Mouse (Mus musculus): ENCODE results near the gene Zfp1. TPM values are rescaled to one million over a fixed set of nuclear protein-coding genes. Genes with fewer than 3 reads are reported as not detected.

Gene Zfp1
- polyA plus RNA-seq, 1 experiment from 2014 or later = 24.4 TPM

- 76% methylated on average over 11 of the region's 11 CpGs for WGBS
- ATAC-seq (ENCODE audit: insufficient number of reproducible peaks, low FRiP score, low TSS enrichment, low read depth) = no peak
Observed at GRCm38 (mm10) chr8:111681153-111681552, 38.0 kb downstream of the Zfp1 start.

GRCm38 (mm10) chr8:111682521-111682920, 39.3 kb downstream of the Zfp1 start:
- H3K27me3 ChIP-seq = no peaks in the 10 kb centered on the region
- no peak overlapping the region for H3K9ac ChIP-seq
- no peak overlapping the region for H3K4me3 ChIP-seq
- no peak for ATAC-seq (ENCODE audit: insufficient number of reproducible peaks, low FRiP score, low TSS enrichment, low read depth)
- WGBS = 31% methylated on average over 9 of the region's 9 CpGs
- H3K4me1 ChIP-seq = no peaks in the 10 kb centered on the region
- no peak overlapping the region for H3K27ac ChIP-seq
- H3K36me3 ChIP-seq = no peaks in the 10 kb centered on the region
- no peaks in the 10 kb centered on the region for H3K9me3 ChIP-seq
- no peak overlapping the region for H3K4me2 ChIP-seq

More at GRCm38 (mm10) chr8:111681153-111681552, 38.0 kb downstream of the Zfp1 start:
- Histone ChIP-seq H3K27ac (no peak overlapping the region), H3K27me3 (no peaks in the 10 kb centered on the region), H3K4me1 (no peaks in the 10 kb centered on the region), H3K9me3 (no peaks in the 10 kb centered on the region), H3K9ac (no peak overlapping the region), H3K4me3 (no peak overlapping the region), H3K4me2 (no peak overlapping the region), H3K36me3 (no peaks in the 10 kb centered on the region)

DNA sequence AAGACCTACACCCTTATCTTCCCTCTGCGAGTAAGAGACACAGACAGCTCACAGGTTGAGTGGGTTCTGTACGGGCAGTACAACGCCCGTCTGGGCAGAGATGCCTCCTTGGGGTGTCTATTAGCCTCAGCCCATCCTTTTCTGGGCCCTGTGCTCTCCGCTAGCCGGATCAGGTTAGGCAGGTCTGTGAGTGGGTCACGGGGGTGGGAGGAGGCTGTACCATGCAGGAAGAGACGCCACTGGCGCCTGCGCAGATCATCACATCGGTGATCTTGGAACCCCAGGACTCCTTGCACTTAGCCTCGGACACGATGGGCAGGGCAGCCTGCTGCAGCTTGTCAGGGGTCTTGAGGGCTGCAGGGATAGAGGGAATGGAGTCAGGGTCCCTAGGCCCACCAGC, 43.7 kb downstream of the Zfp1 start:
- ATAC-seq (ENCODE audit: insufficient number of reproducible peaks, low FRiP score, low TSS enrichment, low read depth) = no peak
- Histone ChIP-seq H3K27me3 (no peaks in the 10 kb centered on the region), H3K9me3 (no peaks in the 10 kb centered on the region), H3K4me3 (no peak overlapping the region), H3K9ac (no peak overlapping the region), H3K36me3 (no peaks in the 10 kb centered on the region), H3K4me1 (no peaks in the 10 kb centered on the region), H3K27ac (no peak overlapping the region), H3K4me2 (no peak overlapping the region)
- 81% methylated on average over 13 of the region's 13 CpGs for WGBS

- H3K36me3 ChIP-seq = no peaks in the 10 kb centered on the region
- no peaks in the 10 kb centered on the region for H3K4me1 ChIP-seq
- no peak within 1 kb of the TSS for H3K9ac ChIP-seq
- ATAC-seq (ENCODE audit: insufficient number of reproducible peaks, low FRiP score, low TSS enrichment, low read depth) = no peak
- H3K9me3 ChIP-seq = no peaks in the 10 kb centered on the region
- H3K27ac ChIP-seq = no peak within 1 kb of the TSS
- H3K27me3 ChIP-seq = no peaks in the 10 kb centered on the region
- no peak within 1 kb of the TSS for H3K4me2 ChIP-seq
- WGBS = 74% methylated on average over 2 of the region's 2 CpGs
- H3K4me3 ChIP-seq = no peak within 1 kb of the TSS
Observed at GRCm38 (mm10) chr8:111690960-111691445, 47.8 kb downstream of the Zfp1 start, which contains the start of gene Ctrb1. Ctrb1 (minus strand) TSS chr8:111691010.

GRCm38 (mm10) chr8:111693261-111693741, 50.1 kb downstream of the Zfp1 start:
- H3K4me2 ChIP-seq = no peak overlapping the region
- no peak overlapping the region for H3K9ac ChIP-seq
- peak; percentile 62; the same call in 1 of the 2 replicates for ATAC-seq (ENCODE audit: insufficient number of reproducible peaks, low FRiP score, low TSS enrichment, low read depth)
- H3K4me3 ChIP-seq = no peak overlapping the region
- H3K27ac ChIP-seq = no peak overlapping the region
- H3K27me3 ChIP-seq = no peaks in the 10 kb centered on the region
- WGBS = 35% methylated on average over 6 of the region's 6 CpGs
- no peaks in the 10 kb centered on the region for H3K36me3 ChIP-seq
- no peaks in the 10 kb centered on the region for H3K9me3 ChIP-seq
- H3K4me1 ChIP-seq = no peaks in the 10 kb centered on the region

DNA sequence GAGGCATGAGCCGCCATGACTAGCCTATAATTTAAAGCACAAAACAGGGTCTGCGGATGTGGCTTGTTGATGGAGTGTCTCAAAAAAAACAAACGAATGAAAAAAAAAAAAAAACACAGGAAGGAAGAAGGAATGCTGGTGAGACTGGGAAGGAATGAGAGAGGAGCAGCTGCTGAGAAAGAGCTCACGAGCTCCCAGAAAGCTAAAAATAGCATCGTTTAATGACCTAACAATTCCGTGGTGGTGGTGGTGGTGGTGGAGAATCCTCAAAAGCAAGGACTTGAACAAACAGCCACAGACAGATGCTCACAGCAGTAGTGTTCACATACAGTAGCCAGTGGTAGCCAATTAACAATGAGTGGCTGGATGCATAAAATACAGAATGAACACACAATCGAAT, 52.2 kb downstream of the Zfp1 start:
- ATAC-seq (ENCODE audit: insufficient number of reproducible peaks, low FRiP score, low TSS enrichment, low read depth) = no peak
- WGBS = 55% methylated on average over 7 of the region's 7 CpGs

DNA sequence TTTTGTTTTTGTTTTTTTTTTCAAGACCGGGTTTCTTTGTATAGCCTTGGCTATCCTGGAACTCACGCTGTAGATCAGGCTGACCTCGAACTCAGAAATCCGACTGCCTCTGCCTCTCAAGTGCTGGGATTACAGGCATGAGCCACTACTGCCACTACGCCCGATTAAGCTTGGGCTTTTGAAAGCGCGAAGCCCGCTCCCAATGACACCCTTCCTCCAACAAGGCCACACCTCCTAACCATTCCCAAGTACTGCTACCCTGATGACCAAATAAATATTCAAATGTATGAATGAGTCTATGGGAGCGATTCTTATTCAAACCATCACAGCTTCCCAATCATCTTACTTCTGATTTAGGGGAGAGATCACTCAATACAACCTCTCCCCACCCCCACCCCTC, 54.5 kb downstream of the Zfp1 start:
- Histone ChIP-seq H3K9me3 (no peaks in the 10 kb centered on the region), H3K4me3 (no peak overlapping the region), H3K27ac (no peak overlapping the region), H3K4me1 (no peaks in the 10 kb centered on the region), H3K27me3 (no peaks in the 10 kb centered on the region), H3K9ac (no peak overlapping the region), H3K36me3 (no peaks in the 10 kb centered on the region), H3K4me2 (no peak overlapping the region)
- WGBS = 80% methylated on average over 10 of the region's 10 CpGs
- ATAC-seq (ENCODE audit: insufficient number of reproducible peaks, low FRiP score, low TSS enrichment, low read depth) = no peak

More for the DNA sequence above, 52.2 kb downstream of the Zfp1 start:
- Histone ChIP-seq H3K4me1 (no peaks in the 10 kb centered on the region), H3K9ac (no peak overlapping the region), H3K4me3 (no peak overlapping the region), H3K27ac (no peak overlapping the region), H3K27me3 (no peaks in the 10 kb centered on the region), H3K4me2 (no peak overlapping the region), H3K9me3 (no peaks in the 10 kb centered on the region), H3K36me3 (no peaks in the 10 kb centered on the region)

- Histone ChIP-seq H3K4me1 (no peaks in the 10 kb centered on the region), H3K4me2 (no peak overlapping the region), H3K36me3 (no peaks in the 10 kb centered on the region), H3K9me3 (no peaks in the 10 kb centered on the region), H3K4me3 (no peak overlapping the region), H3K27me3 (no peaks in the 10 kb centered on the region), H3K27ac (no peak overlapping the region), H3K9ac (no peak overlapping the region)
- 7% methylated on average over 1 of the region's 1 CpGs for WGBS
- ATAC-seq (ENCODE audit: insufficient number of reproducible peaks, low FRiP score, low TSS enrichment, low read depth) = no peak
Observed at GRCm38 (mm10) chr8:111699035-111699434, 55.8 kb downstream of the Zfp1 start.

GRCm38 (mm10) chr8:111700201-111700600, 57.0 kb downstream of the Zfp1 start:
- Histone ChIP-seq H3K4me2 (no peak overlapping the region), H3K4me1 (no peaks in the 10 kb centered on the region), H3K4me3 (no peak overlapping the region), H3K9ac (no peak overlapping the region), H3K27me3 (no peaks in the 10 kb centered on the region), H3K36me3 (no peaks in the 10 kb centered on the region), H3K27ac (no peak overlapping the region), H3K9me3 (no peaks in the 10 kb centered on the region)
- ATAC-seq (ENCODE audit: insufficient number of reproducible peaks, low FRiP score, low TSS enrichment, low read depth) = no peak
- WGBS = 74% methylated on average over 3 of the region's 3 CpGs

GRCm38 (mm10) chr8:111700740-111701139, 57.5 kb downstream of the Zfp1 start:
- Histone ChIP-seq H3K9ac (no peak overlapping the region), H3K9me3 (no peaks in the 10 kb centered on the region), H3K4me3 (no peak overlapping the region), H3K27ac (no peak overlapping the region), H3K27me3 (no peaks in the 10 kb centered on the region), H3K4me2 (no peak overlapping the region), H3K4me1 (no peaks in the 10 kb centered on the region), H3K36me3 (no peaks in the 10 kb centered on the region)
- 86% methylated on average over 5 of the region's 5 CpGs for WGBS
- ATAC-seq (ENCODE audit: insufficient number of reproducible peaks, low FRiP score, low TSS enrichment, low read depth) = no peak

GRCm38 (mm10) chr8:111701380-111701779, 58.2 kb downstream of the Zfp1 start:
- Histone ChIP-seq H3K36me3 (no peaks in the 10 kb centered on the region), H3K27me3 (no peaks in the 10 kb centered on the region), H3K9me3 (no peaks in the 10 kb centered on the region), H3K27ac (no peak overlapping the region), H3K9ac (no peak overlapping the region), H3K4me1 (no peaks in the 10 kb centered on the region), H3K4me3 (no peak overlapping the region), H3K4me2 (no peak overlapping the region)
- 72% methylated on average over 9 of the region's 9 CpGs for WGBS
- ATAC-seq (ENCODE audit: insufficient number of reproducible peaks, low FRiP score, low TSS enrichment, low read depth) = no peak

GRCm38 (mm10) chr8:111704585-111704984, 61.4 kb downstream of the Zfp1 start:
- Histone ChIP-seq H3K4me1 (peaks cover 3% of the 10 kb centered on the region; the same call in 1 of the 2 replicates), H3K27ac (no peak overlapping the region), H3K9me3 (no peaks in the 10 kb centered on the region), H3K36me3 (peaks cover 11% of the 10 kb centered on the region; the same call in 1 of the 2 replicates), H3K4me3 (no peak overlapping the region), H3K4me2 (no peak overlapping the region), H3K27me3 (no peaks in the 10 kb centered on the region), H3K9ac (no peak overlapping the region)
- no peak for ATAC-seq (ENCODE audit: insufficient number of reproducible peaks, low FRiP score, low TSS enrichment, low read depth)
- WGBS = 88% methylated on average over 12 of the region's 12 CpGs

GRCm38 (mm10) chr8:111705222-111705621, 62.0 kb downstream of the Zfp1 start:
- no peak for ATAC-seq (ENCODE audit: insufficient number of reproducible peaks, low FRiP score, low TSS enrichment, low read depth)
- H3K36me3 ChIP-seq = peaks cover 17% of the 10 kb centered on the region
- WGBS = 58% methylated on average over 3 of the region's 3 CpGs
- H3K27ac ChIP-seq = no peak overlapping the region
- H3K27me3 ChIP-seq = no peaks in the 10 kb centered on the region
- H3K4me3 ChIP-seq = no peak overlapping the region
- no peaks in the 10 kb centered on the region for H3K9me3 ChIP-seq
- no peak overlapping the region for H3K4me2 ChIP-seq
- no peak overlapping the region for H3K9ac ChIP-seq
- peaks cover 3% of the 10 kb centered on the region; the same call in 1 of the 2 replicates for H3K4me1 ChIP-seq

All from limb, embryonic 15.5 days (tissue).